Mouse (Mus musculus) ES-Bruce4 (cell line): ENCODE data around the gene Tmem132c.

ENCODE experiments used
- CTCF ChIP-seq: IDR thresholded peaks from one replicate; pipeline ENCODE4 v1.8.1; 2011; ENCODE audit warnings: low read depth, low read length
- EP300 ChIP-seq: IDR thresholded peaks from 2 replicates; pipeline ENCODE4 v1.6.1; 2011; ENCODE audit warnings: low read depth, low read length; ENCODE audit not compliant: insufficient read depth

GRCm38 (mm10) chr5:127406014-127406655 lies 164.5 kb downstream of the Tmem132c start:
- TF ChIP-seq EP300 (no peak), CTCF (no peak)
